Mouse (Mus musculus): ENCODE measurements around the gene Cadm4.

The Cadm4 gene

DNA sequence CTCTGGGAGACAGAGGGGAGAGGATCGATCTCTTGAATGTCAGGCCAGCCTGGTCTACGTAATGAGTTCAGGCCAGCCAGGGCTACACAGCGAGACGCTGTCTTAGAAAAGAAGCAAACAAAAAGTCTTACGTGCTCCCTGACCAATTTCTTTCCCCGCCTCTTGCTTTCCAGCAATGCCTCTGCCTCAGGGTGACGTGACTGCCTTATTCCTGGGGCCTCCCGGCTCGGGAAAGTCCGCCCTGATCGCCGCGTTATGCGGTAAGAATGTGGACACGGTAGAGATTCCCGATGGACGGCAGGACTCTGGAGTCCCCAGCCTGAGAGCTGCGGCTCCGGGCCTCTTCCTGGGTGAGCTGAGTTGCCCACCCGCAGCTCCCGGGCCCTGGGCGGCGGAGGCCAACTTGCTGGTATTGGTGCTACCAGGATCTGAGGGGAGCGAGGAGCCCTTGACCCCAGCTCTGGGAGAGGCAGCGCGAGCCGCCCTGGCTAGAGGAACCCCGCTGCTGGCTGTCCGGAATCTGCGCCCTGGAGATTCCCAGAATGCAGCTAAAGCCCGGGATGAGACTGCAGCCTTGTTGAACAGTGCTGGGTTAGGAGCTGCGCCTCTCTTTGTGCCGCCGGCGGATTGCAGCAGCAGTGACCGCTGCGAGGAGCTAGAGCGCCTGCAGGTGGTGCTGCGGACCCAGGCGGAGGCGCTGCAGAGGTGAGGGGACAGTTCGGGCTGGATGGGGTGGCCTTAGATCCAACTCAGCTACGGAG lies 49.6 kb downstream of the Cadm4 start:
- no peak for TF ChIP-seq GATA4 (IDR thresholded peaks at IDR 0.05; ENCODE audit: insufficient replicate concordance, low read length)

GRCm38 (mm10) chr7:24533031-24533571 lies 51.3 kb downstream of the Cadm4 start:
- no peak for TF ChIP-seq GATA4 (IDR thresholded peaks at IDR 0.05; ENCODE audit: insufficient replicate concordance, low read length)

GRCm38 (mm10) chr7:24533806-24534205 lies 52.0 kb downstream of the Cadm4 start:
- no peak for TF ChIP-seq GATA4 (IDR thresholded peaks at IDR 0.05; ENCODE audit: insufficient replicate concordance, low read length)

GRCm38 (mm10) chr7:24534301-24534700 lies 52.5 kb downstream of the Cadm4 start:
- TF ChIP-seq GATA4 (IDR thresholded peaks at IDR 0.05; ENCODE audit: insufficient replicate concordance, low read length): no peak

- no peak for TF ChIP-seq GATA4 (IDR thresholded peaks at IDR 0.05; ENCODE audit: insufficient replicate concordance, low read length)
Observed at GRCm38 (mm10) chr7:24537081-24537480, 55.3 kb downstream of the Cadm4 start.

DNA sequence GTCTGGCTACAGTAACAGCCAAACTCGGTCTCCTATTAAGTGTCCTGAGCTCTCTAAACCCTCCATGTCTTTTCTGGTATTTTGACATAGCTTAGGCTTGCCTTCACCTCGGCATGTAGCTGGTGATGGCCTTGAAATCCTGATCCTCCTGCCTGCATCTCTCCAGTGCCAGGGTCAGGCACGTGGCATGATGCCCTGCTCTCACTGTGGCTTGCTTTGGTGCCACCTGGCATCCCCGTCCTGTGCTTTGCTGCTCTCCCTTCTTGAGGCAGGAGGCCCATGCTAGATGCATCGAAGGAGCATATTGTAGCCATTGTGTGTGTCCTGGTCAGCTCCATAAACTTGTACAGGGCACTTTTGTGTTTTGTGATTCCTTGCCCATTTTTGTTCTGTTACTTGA lies 55.8 kb downstream of the Cadm4 start:
- no peak for TF ChIP-seq GATA4 (IDR thresholded peaks at IDR 0.05; ENCODE audit: insufficient replicate concordance, low read length)

DNA sequence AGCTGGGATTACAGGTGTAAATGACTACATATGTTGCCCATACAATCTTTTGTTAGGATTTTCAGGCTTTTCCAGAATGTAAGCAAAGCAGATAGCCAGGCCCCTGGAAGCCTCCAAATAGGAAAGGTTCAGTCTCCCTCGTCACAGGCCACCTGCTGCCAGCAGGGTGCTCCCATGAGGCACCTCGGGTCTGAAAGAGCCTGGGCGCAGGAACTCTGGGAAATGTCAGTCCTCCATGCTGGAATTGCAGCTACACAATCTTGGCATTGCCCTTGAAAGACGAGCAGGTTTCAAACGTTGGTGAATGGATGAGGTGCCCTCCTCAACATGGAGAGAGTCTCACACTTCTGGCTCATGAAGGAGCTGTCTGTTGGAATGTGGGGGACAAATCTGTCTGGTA lies 56.3 kb downstream of the Cadm4 start:
- no peak for TF ChIP-seq GATA4 (IDR thresholded peaks at IDR 0.05; ENCODE audit: insufficient replicate concordance, low read length)

GRCm38 (mm10) chr7:24538701-24539100 lies 56.9 kb downstream of the Cadm4 start:
- no peak for TF ChIP-seq GATA4 (IDR thresholded peaks at IDR 0.05; ENCODE audit: insufficient replicate concordance, low read length)

- TF ChIP-seq GATA4 (IDR thresholded peaks at IDR 0.05; ENCODE audit: insufficient replicate concordance, low read length): no peak
Observed at GRCm38 (mm10) chr7:24539686-24540085, 57.9 kb downstream of the Cadm4 start.

GRCm38 (mm10) chr7:24544506-24544905 lies 62.7 kb downstream of the Cadm4 start:
- no peak for TF ChIP-seq GATA4 (IDR thresholded peaks at IDR 0.05; ENCODE audit: insufficient replicate concordance, low read length)

GRCm38 (mm10) chr7:24546068-24546614 lies 64.3 kb downstream of the Cadm4 start, which contains the start of the genes Pinlyp and Xrcc1:
TSS of gene Pinlyp (minus strand) at chr7:24546118.
TSS of gene Xrcc1 (plus strand) at chr7:24546289.
- no peak for TF ChIP-seq GATA4 (IDR thresholded peaks at IDR 0.05; ENCODE audit: insufficient replicate concordance, low read length)

DNA sequence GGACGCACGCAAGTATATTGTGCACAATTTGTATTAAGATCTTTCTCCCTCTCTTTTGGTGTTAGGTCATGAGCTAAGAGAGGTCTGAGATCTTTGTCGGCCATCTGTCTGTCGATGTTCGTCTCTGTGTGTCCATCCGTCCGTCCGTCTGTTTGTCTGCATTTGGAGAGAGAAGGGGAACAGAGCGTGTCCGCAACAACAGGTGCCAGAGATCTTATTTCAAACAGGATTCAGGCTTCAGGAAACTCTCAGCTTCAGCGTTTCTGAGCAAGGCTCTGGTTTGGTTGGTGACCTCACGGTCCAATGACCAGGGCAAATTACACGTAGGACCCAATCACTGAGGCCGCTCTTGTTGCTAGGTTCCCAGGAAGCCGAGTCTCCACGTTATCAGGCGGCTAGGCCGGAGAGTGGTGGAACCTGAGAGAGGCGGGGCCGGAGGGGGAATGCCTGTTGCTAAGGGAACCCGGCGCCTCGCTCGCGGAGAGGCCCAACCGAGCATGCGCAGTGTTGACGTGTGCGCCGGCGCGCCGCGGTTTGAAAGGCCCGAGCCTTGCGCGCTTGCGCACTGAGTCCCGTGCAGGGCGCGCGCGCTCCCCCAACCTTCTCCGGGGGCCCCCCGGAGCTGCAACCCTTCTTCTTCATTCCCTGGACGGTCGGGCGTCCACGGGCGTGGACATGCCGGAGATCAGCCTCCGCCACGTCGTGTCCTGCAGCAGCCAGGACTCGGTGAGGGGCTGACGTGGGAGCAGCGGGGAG lies 65.0 kb downstream of the Cadm4 start:
- TF ChIP-seq GATA4 (IDR thresholded peaks at IDR 0.05; ENCODE audit: insufficient replicate concordance, low read length): peak; percentile 91; the same call in 1 of the 2 replicates

DNA sequence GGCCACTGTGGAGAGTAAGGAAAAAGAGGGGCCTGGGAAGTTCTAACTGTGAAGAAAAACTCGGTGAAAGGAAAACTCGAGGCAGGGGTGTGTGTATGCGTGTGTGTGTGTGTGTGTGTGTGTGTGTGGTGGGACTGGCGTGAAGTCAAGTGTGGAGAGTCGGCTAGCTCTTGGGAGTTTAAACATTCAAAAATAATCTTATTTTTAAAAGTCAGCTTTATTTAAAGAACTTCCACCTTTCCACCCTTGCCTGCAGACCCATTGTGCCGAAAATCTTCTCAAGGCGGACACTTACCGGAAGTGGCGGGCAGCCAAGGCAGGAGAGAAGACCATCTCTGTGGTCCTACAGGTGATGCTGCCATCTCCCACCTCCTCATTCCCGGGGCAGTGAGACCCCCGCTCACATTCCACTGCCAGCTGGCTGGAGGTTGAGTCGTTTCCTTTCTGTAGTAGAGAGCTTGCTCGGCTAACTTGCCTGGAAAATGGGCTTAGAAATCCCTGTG lies 65.8 kb downstream of the Cadm4 start:
- no peak for TF ChIP-seq GATA4 (IDR thresholded peaks at IDR 0.05; ENCODE audit: insufficient replicate concordance, low read length)

- TF ChIP-seq GATA4 (IDR thresholded peaks at IDR 0.05; ENCODE audit: insufficient replicate concordance, low read length): no peak
Observed at GRCm38 (mm10) chr7:24551985-24552759, 70.3 kb downstream of the Cadm4 start.

Data from liver, adult (tissue).